ENCODE assay signal across 9 mouse cellular contexts in the genomic region with DNA sequence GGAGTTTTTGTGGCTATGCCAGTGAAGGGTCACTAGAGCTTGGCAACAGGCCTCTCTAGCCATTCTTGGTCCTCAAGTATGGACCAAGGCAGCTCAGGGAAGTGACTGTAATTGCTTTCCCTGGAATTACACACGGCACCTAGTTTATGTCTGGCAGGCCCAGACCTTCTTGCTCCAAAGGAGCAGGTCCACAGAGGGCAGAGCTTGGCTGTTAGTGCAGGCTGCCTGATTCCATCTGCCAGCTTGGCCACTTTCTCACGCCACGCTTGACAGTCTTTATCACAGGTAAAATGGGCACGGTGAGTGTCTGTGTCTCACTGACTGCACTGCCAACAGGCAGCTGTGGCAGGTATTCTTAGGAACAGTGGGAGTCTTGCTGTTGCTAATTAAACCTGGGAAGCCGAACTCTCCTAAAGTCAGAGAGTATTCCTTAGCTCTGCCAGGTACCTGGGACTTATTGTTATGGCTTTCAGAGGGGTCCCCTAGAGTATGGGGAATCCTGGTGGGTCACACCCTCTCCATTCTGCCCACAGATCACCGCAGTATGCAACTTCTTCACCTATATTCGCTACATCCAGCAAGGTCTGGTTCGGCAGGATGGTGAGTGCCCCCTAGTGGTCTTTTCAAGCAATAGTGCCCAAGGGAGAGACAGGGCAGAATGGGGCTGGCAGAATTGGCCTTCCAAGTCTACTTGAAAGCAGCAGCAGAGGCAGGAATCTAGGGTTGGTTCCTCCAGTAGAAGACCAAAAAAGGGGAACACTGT. TPM values are rescaled to one million over a fixed set of nuclear protein-coding genes. Genes with fewer than 3 reads are reported as not detected.
DNase-seq lines count a peak whose midpoint lies in the region; ATAC-seq and TF ChIP-seq lines count a peak whose summit lies in the region.
"Had no signal": no experiment of that assay in that cellular context is flagged by ENCODE, and none has a peak within 500 bp of the region (broad histone marks: within the 10 kb centered on the region; RNA-seq: fewer than 3 reads in every experiment).

No protein-coding gene starts in this region.

- ATAC-seq in CD4-positive, CD25-positive, alpha-beta regulatory T cell, adult 4 months: no peak
- peak; percentile 56 for ATAC-seq in embryonic facial prominence, embryonic 14.5 days (ENCODE audit: low read depth)
- 0 out of 2 replicates have a peak, but pooled peaks have one; percentile 22 for ATAC-seq in hindbrain, embryonic 13.5 days (ENCODE audit: low FRiP score)
- ATAC-seq in megakaryocyte-erythroid progenitor cell, adult 5-6 weeks (replicated peaks; ENCODE audit: low FRiP score, low TSS enrichment, poor library complexity, severe bottlenecking): peak; percentile 67

- no peak for TF ChIP-seq POLR2A in small intestine, adult 2 months (IDR thresholded peaks at IDR 0.05; ENCODE audit: low read depth, low read length)

- WGBS in embryonic facial prominence, embryonic 14.5 days: 41% methylated on average over 8 of the region's 8 CpGs
- 41% methylated on average over 8 of the region's 8 CpGs for WGBS in hindbrain, embryonic 13.5 days
- WGBS in small intestine, adult 2 months: 38% methylated on average over 8 of the region's 8 CpGs

- no peaks in the 10 kb centered on the region for H3K27me3 ChIP-seq in embryonic facial prominence, embryonic 14.5 days (replicated peaks; ENCODE audit: control insufficient read depth, insufficient read depth, low read length)
- peaks cover 8% of the 10 kb centered on the region; the same call in 1 of the 2 replicates for H3K27me3 ChIP-seq in hindbrain, embryonic 13.5 days
- H3K27me3 ChIP-seq in small intestine, adult 2 months (ENCODE audit: control insufficient read depth, insufficient read depth, low read length): no peaks in the 10 kb centered on the region; the same call in 1 of the 2 replicates
- H3K27me3 ChIP-seq: heart, embryonic 13.5 days had no signal

- peak; percentile 88; the same call in 1 of the 2 replicates for TF ChIP-seq CTCF in small intestine, adult 2 months (IDR thresholded peaks at IDR 0.05; ENCODE audit: extremely low read depth, insufficient read length, insufficient replicate concordance, low read depth, low read length)

- H3K4me1 ChIP-seq in embryonic facial prominence, embryonic 14.5 days (ENCODE audit: control insufficient read depth, insufficient read depth, low read length): 0 out of 2 replicates have a peak, but pooled peaks cover under 1% of the 10 kb centered on the region
- H3K4me1 ChIP-seq in hindbrain, embryonic 13.5 days (replicated peaks): no peaks in the 10 kb centered on the region; the same call in 1 of the 2 replicates
- H3K4me1 ChIP-seq in small intestine, adult 2 months (ENCODE audit: control insufficient read depth, insufficient read depth, insufficient read length, low read length): no peaks in the 10 kb centered on the region

- H3K4me2 ChIP-seq in embryonic facial prominence, embryonic 14.5 days (ENCODE audit: low read depth, low read length): no peak overlapping the region
- no peak overlapping the region for H3K4me2 ChIP-seq in hindbrain, embryonic 13.5 days
- H3K4me2 ChIP-seq: heart, embryonic 13.5 days had no signal

- DNase-seq in CD4-positive, CD25-positive, alpha-beta regulatory T cell, adult 2 months (ENCODE audit: low read depth, low spot score): peak; percentile 77
- peak; percentile 54 for DNase-seq in adrenal gland, postnatal 25 days
- DNase-seq in embryonic facial prominence, embryonic 14.5 days (ENCODE audit: low spot score): peak; percentile 71
- DNase-seq in left cerebral cortex, postnatal 25 days (ENCODE audit: low spot score in 2 of 2): peak; percentile 68 to 72

- H3K4me3 ChIP-seq in embryonic facial prominence, embryonic 14.5 days (ENCODE audit: low read depth, low read length): no peak overlapping the region
- no peak overlapping the region for H3K4me3 ChIP-seq in hindbrain, embryonic 13.5 days
- H3K4me3 ChIP-seq in small intestine, adult 2 months (ENCODE audit: low read depth, low read length): no peak overlapping the region
- H3K4me3 ChIP-seq: heart, embryonic 13.5 days had no signal

- peaks cover 29% of the 10 kb centered on the region; the same call in 1 of the 2 replicates for H3K36me3 ChIP-seq in embryonic facial prominence, embryonic 14.5 days (ENCODE audit: control insufficient read depth, insufficient read depth, low read length)
- H3K36me3 ChIP-seq in hindbrain, embryonic 13.5 days: peaks cover 1% of the 10 kb centered on the region
- no peaks in the 10 kb centered on the region for H3K36me3 ChIP-seq in small intestine, adult 2 months (ENCODE audit: control insufficient read depth, insufficient read depth, low read length)

- intact Hi-C loops in left cerebral cortex, postnatal 25 days (cut with DNase I): no loop called here

- no peaks in the 10 kb centered on the region for H3K9me3 ChIP-seq in embryonic facial prominence, embryonic 14.5 days (ENCODE audit: control insufficient read depth, low read length)
- H3K9me3 ChIP-seq in hindbrain, embryonic 13.5 days: no peaks in the 10 kb centered on the region
- H3K9me3 ChIP-seq: heart, embryonic 13.5 days had no signal

- no peak overlapping the region for H3K9ac ChIP-seq in embryonic facial prominence, embryonic 14.5 days (ENCODE audit: low read depth, low read length)
- 0 out of 2 replicates have a peak overlapping the region, but pooled peaks have one; percentile 4 for H3K9ac ChIP-seq in hindbrain, embryonic 13.5 days

- H3K27ac ChIP-seq in embryonic facial prominence, embryonic 14.5 days (replicated peaks; ENCODE audit: low read depth, low read length): no peak overlapping the region
- H3K27ac ChIP-seq in hindbrain, embryonic 13.5 days: no peak overlapping the region
- H3K27ac ChIP-seq in small intestine, adult 2 months (ENCODE audit: insufficient read depth, low read depth, low read length): no peak overlapping the region
- H3K27ac ChIP-seq: heart, embryonic 13.5 days had no signal

RNA-seq across cellular contexts. Expression of gene Fads3, which starts 8.0 kb away (rescaled TPM):
- not detected for polyA plus RNA-seq in CD4-positive, CD25-positive, alpha-beta regulatory T cell, adult 4 months (2017; shearing (Covaris generic))
- total RNA-seq in adrenal gland, postnatal 25 days (2021): 9.5 and 15.1 TPM in 2 replicates
- 15.6 and 20.9 TPM in 2 replicates for polyA plus RNA-seq in embryonic facial prominence, embryonic 14.5 days (2014; fragmentation: Nextera tagmentation; extraction: Ambion mirVana)
- 15.2 and 18.0 TPM in 2 replicates for polyA plus RNA-seq in hindbrain, embryonic 13.5 days (2015; fragmentation: Nextera tagmentation; extraction: Ambion mirVana)
- total RNA-seq in left cerebral cortex, postnatal 25 days (2021): 10 to 100 TPM; 31.1 to 31.5 TPM
- 22.8 and 23.9 TPM in 2 replicates for total RNA-seq in megakaryocyte-erythroid progenitor cell, adult 5-6 weeks (2014; fragmentation: Nextera tagmentation)
- 15.9 and 18.7 TPM in 2 replicates for total RNA-seq in megakaryocyte-erythroid progenitor cell, adult 5-6 weeks (2017)
- 7.6 and 18.9 TPM in 2 replicates for polyA plus RNA-seq in small intestine, adult 2 months (2012; rRNA removed)

RNA-seq across cellular contexts. Expression of gene Rab3il1, which starts 31.9 kb away (rescaled TPM):
- polyA plus RNA-seq in CD4-positive, CD25-positive, alpha-beta regulatory T cell, adult 4 months (2017; shearing (Covaris generic)): not detected
- 3.5 and 5.8 TPM in 2 replicates for total RNA-seq in adrenal gland, postnatal 25 days (2021)
- 48.1 and 54.4 TPM in 2 replicates for polyA plus RNA-seq in embryonic facial prominence, embryonic 14.5 days (2014; fragmentation: Nextera tagmentation; extraction: Ambion mirVana)
- polyA plus RNA-seq in hindbrain, embryonic 13.5 days (2015; fragmentation: Nextera tagmentation; extraction: Ambion mirVana): 22.6 and 25.1 TPM in 2 replicates
- total RNA-seq in left cerebral cortex, postnatal 25 days (2021): 1 to 10 TPM; 9.4 to 9.5 TPM
- 16.1 and 23.6 TPM in 2 replicates for total RNA-seq in megakaryocyte-erythroid progenitor cell, adult 5-6 weeks (2014; fragmentation: Nextera tagmentation)
- 6.0 and 20.1 TPM in 2 replicates for total RNA-seq in megakaryocyte-erythroid progenitor cell, adult 5-6 weeks (2017)
- polyA plus RNA-seq in small intestine, adult 2 months (2012; rRNA removed): 4.1 and 4.3 TPM in 2 replicates

RNA-seq across cellular contexts. Expression of gene Best1, which starts 32.0 kb away (rescaled TPM):
- polyA plus RNA-seq in CD4-positive, CD25-positive, alpha-beta regulatory T cell, adult 4 months (2017; shearing (Covaris generic)): under 1 TPM; 0.29 to 0.31 TPM
- total RNA-seq in adrenal gland, postnatal 25 days (2021): 0.97 TPM in 1 of 2 replicates, not detected in the other
- 1.5 and 2.2 TPM in 2 replicates for polyA plus RNA-seq in embryonic facial prominence, embryonic 14.5 days (2014; fragmentation: Nextera tagmentation; extraction: Ambion mirVana)
- 1.5 and 1.7 TPM in 2 replicates for polyA plus RNA-seq in hindbrain, embryonic 13.5 days (2015; fragmentation: Nextera tagmentation; extraction: Ambion mirVana)
- total RNA-seq in left cerebral cortex, postnatal 25 days (2021): under 1 TPM; 0.78 to 0.83 TPM
- total RNA-seq in megakaryocyte-erythroid progenitor cell, adult 5-6 weeks (2014; fragmentation: Nextera tagmentation): not detected in 2 replicates
- not detected in 2 replicates for total RNA-seq in megakaryocyte-erythroid progenitor cell, adult 5-6 weeks (2017)
- 0.09 and 0.18 TPM in 2 replicates for polyA plus RNA-seq in small intestine, adult 2 months (2012; rRNA removed)

RNA-seq across cellular contexts. Expression of gene Fth1, which starts 53.0 kb away (rescaled TPM):
- polyA plus RNA-seq in CD4-positive, CD25-positive, alpha-beta regulatory T cell, adult 4 months (2017; shearing (Covaris generic)): 1,000 to 10,000 TPM; 2,170 to 2,387 TPM
- 2,505 and 2,798 TPM in 2 replicates for total RNA-seq in adrenal gland, postnatal 25 days (2021)
- 1,690 and 1,712 TPM in 2 replicates for polyA plus RNA-seq in embryonic facial prominence, embryonic 14.5 days (2014; fragmentation: Nextera tagmentation; extraction: Ambion mirVana)
- polyA plus RNA-seq in hindbrain, embryonic 13.5 days (2015; fragmentation: Nextera tagmentation; extraction: Ambion mirVana): 1,535 and 1,618 TPM in 2 replicates
- 1,000 to 10,000 TPM; 2,053 to 2,068 TPM for total RNA-seq in left cerebral cortex, postnatal 25 days (2021)
- total RNA-seq in megakaryocyte-erythroid progenitor cell, adult 5-6 weeks (2014; fragmentation: Nextera tagmentation): 1,910 and 1,948 TPM in 2 replicates
- total RNA-seq in megakaryocyte-erythroid progenitor cell, adult 5-6 weeks (2017): 775 and 886 TPM in 2 replicates
- polyA plus RNA-seq in small intestine, adult 2 months (2012; rRNA removed): 9,432 and 18,582 TPM in 2 replicates
